ENCODE assay signal across 16 mouse cellular contexts in genomic region chr3:52296224-52296760, GRCm38 (mm10).
"Had no signal": no experiment of that assay in that cellular context is flagged by ENCODE, and none has a peak within 500 bp of the region (broad histone marks: within the 10 kb centered on the region; RNA-seq: fewer than 3 reads in every experiment).

No protein-coding gene starts in this region.

- H3K4me3 ChIP-seq: left cerebral cortex, adult 2 months; midbrain, embryonic 13.5 days had no signal

- H3K9ac ChIP-seq: liver, embryonic 14.5 days; liver, postnatal 0 days; lung, embryonic 14.5 days; midbrain, embryonic 13.5 days had no signal

- H3K27ac ChIP-seq: left cerebral cortex, adult 2 months; liver, embryonic 14.5 days; macrophage; midbrain, embryonic 13.5 days had no signal

- H3K36me3 ChIP-seq: midbrain, embryonic 13.5 days had no signal

- DNase-seq: kidney, adult 9 months; kidney, postnatal 14 days; kidney, postnatal 4 days; layer of hippocampus, postnatal 36 days; left cerebral cortex, postnatal 4 days; liver, postnatal 0 days; lung, embryonic 14.5 days; thymus, adult 2 months; thymus, postnatal 14 days; thymus, postnatal 4 days had no signal

- H3K27me3 ChIP-seq: midbrain, embryonic 13.5 days had no signal

- ATAC-seq: liver, postnatal 0 days; lung, postnatal 0 days; midbrain, embryonic 13.5 days; midbrain, embryonic 16.5 days had no signal

- H3K4me2 ChIP-seq: lung, embryonic 14.5 days; midbrain, embryonic 13.5 days had no signal

- H3K9me3 ChIP-seq: midbrain, embryonic 13.5 days had no signal
